Mouse (Mus musculus): ENCODE measurements around the gene Slco1a6.

Gene Slco1a6

DNA sequence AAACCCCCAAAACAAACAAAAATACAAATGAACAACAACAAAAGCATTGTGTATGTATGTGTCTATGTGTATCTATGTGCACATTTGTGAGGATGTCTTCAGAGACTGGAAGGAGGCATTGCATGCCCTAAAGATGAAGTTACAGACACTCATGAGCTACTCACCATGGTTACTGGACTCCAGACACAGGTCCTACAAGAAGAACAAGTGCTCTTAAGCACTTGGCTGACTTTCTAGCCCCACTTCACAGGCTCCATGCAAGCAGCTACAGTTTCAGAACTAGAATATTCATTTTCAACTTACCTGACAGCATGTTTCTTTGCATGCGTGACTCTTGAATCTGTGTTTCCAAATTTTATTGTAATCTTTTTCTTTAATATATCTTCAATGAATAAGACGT, 172.6 kb downstream of the Slco1a6 start:
- no peak for DNase-seq (ENCODE audit: low spot score)
